Mouse (Mus musculus) stomach, embryonic 16.5 days (tissue): Measurements from ENCODE around the gene Katnb1. TPM values are rescaled to one million over a fixed set of nuclear protein-coding genes. Genes with fewer than 3 reads are reported as not detected.

Source experiments
- ATAC-seq: fragments of 200-750 bp; cut with Nextera tagmentation; 2 replicates; pipeline ENCODE4 v1.8.0; 2017; ENCODE audit warnings: moderate number of reproducible peaks, moderate TSS enrichment; ENCODE audit not compliant: insufficient read depth, low FRiP score
- H3K27ac ChIP-seq: fragments of 300-500 bp; sonication (generic); 2 replicates; pipeline ENCODE4 v1.5.1; 2014; ENCODE audit warnings: low read length
- H3K27me3 ChIP-seq: fragments of 300-500 bp; sonication (generic); 2 replicates; pipeline ENCODE4 v1.6.1; 2014; ENCODE audit warnings: low read length, control low read depth, mixed read lengths; ENCODE audit not compliant: control insufficient read depth, insufficient read depth
- H3K36me3 ChIP-seq: fragments of 300-500 bp; sonication (generic); 2 replicates; pipeline ENCODE4 v1.6.1; 2014; ENCODE audit warnings: low read length; ENCODE audit not compliant: control insufficient read depth, insufficient read depth
- H3K4me1 ChIP-seq: fragments of 300-500 bp; sonication (generic); 2 replicates; pipeline ENCODE4 v1.6.1; 2014; ENCODE audit warnings: low read length, control low read depth, mixed read lengths; ENCODE audit not compliant: control insufficient read depth, insufficient read depth
- H3K4me2 ChIP-seq: fragments of 300-500 bp; sonication (generic); 2 replicates; pipeline ENCODE4 v1.6.1; 2014; ENCODE audit warnings: low read depth, low read length, mixed read lengths
- H3K4me3 ChIP-seq: fragments of 300-500 bp; sonication (generic); replicated peaks from 2 replicates; pipeline ENCODE4 v1.5.1; 2014; ENCODE audit warnings: mild to moderate bottlenecking, low read length
- H3K9ac ChIP-seq: fragments of 300-500 bp; sonication (generic); 2 replicates; pipeline ENCODE4 v1.6.1; 2014; ENCODE audit warnings: low read length
- H3K9me3 ChIP-seq: fragments of 300-500 bp; sonication (generic); replicated peaks from 2 replicates; pipeline ENCODE4 v1.6.1; 2016; ENCODE audit warnings: low read length, control low read depth; ENCODE audit not compliant: control insufficient read depth
- WGBS: fragments of 180-500 bp; shearing (Covaris S2); extraction: QIAGEN DNeasy Blood & Tissue Kit; methylation state at CpG from one replicate; pipeline ENCODE4 v1.1.7; 2014; 5-methylcytosine and 5-hydroxymethylcytosine counted together
- polyA plus RNA-seq: library from polyadenylated mRNA; unstranded; fragments of >200 nt; fragmentation: Nextera tagmentation; extraction: Ambion mirVana; gene quantifications from 2 replicates; pipeline ENCODE4 v1.2.1, GENCODE M21; 2015

Katnb1 gene
- polyA plus RNA-seq, 1 experiment from 2014 or later: 21.2 TPM

DNA sequence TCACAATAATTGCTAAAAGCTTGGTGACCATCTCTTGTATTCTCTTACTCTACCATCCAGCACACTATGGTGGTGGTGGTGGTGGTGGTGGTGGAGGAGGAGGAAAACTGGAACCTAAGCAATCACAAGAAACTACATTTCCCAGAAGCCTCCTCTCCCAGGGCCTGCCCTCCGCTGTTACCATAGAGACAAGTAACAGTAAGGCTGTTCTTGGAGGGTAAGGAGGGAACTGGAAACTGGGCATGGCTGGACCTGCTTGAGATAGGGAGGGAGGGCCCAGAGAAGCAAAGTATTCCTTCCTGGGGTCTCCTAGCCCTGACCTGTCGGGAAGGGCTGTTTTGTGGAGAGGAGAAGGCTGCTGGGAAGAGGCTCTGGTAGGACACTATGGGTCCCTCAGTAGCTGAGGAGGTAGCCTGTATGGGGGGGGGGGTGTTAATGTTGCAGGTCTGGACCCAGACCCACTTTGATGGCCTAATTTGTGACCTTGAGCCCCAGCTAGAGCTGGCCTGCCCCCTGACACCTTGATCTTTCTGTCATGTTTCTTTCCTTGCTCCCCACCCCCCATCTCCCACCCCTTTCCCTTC lies 26.0 kb upstream of the Katnb1 start, which contains the start of gene Drc7:
Gene Drc7 (plus strand): TSS at position 177 of the 584 bp plus-strand sequence.
- Histone ChIP-seq H3K27me3 (no peaks in the 10 kb centered on the region), H3K36me3 (no peaks in the 10 kb centered on the region), H3K4me1 (no peaks in the 10 kb centered on the region), H3K9me3 (no peaks in the 10 kb centered on the region), H3K4me2 (no peak within 1 kb of the TSS), H3K9ac (no peak within 1 kb of the TSS), H3K27ac (no peak within 1 kb of the TSS), H3K4me3 (no peak within 1 kb of the TSS)
- peak; percentile 33; the same call in 1 of the 2 replicates for ATAC-seq
- 30% methylated on average over 2 of the region's 2 CpGs for WGBS

GRCm38 (mm10) chr8:95056414-95056813 lies 24.6 kb upstream of the Katnb1 start:
- H3K4me2 ChIP-seq: no peak overlapping the region
- no peak overlapping the region for H3K4me3 ChIP-seq
- no peaks in the 10 kb centered on the region for H3K4me1 ChIP-seq
- WGBS: 65% methylated on average over 5 of the region's 5 CpGs
- no peak overlapping the region for H3K9ac ChIP-seq
- H3K36me3 ChIP-seq: no peaks in the 10 kb centered on the region
- H3K27me3 ChIP-seq: no peaks in the 10 kb centered on the region
- H3K27ac ChIP-seq: no peak overlapping the region
- H3K9me3 ChIP-seq: no peaks in the 10 kb centered on the region
- ATAC-seq: no peak

DNA sequence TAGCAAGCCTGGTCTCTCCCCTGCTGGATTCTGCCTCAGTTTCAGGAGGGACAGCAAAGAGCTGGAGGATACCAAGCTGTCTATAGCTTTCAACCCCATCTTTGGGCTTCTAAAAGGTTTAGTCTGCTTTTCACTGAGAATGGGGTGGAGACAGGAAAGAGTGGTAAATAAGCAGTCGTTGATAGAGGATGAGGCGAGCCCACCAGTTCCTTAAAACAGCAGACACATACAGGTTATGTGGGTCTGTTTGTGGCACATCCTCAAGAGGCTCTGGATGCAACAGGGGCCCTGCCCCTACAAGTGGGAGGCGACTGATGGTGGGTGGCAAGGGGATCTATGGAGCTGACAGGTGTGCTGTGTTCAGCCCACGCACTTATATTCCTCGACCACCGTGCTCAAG lies 22.3 kb upstream of the Katnb1 start:
- Histone ChIP-seq H3K9me3 (no peaks in the 10 kb centered on the region), H3K4me2 (no peak overlapping the region), H3K27ac (no peak overlapping the region), H3K4me1 (no peaks in the 10 kb centered on the region), H3K36me3 (no peaks in the 10 kb centered on the region), H3K9ac (no peak overlapping the region), H3K27me3 (no peaks in the 10 kb centered on the region), H3K4me3 (no peak overlapping the region)
- 76% methylated on average over 6 of the region's 6 CpGs for WGBS
- ATAC-seq: no peak

- Histone ChIP-seq H3K4me2 (no peak overlapping the region), H3K36me3 (no peaks in the 10 kb centered on the region)
- no peak for ATAC-seq
These were observed 21.0 kb upstream of the Katnb1 start for GRCm38 (mm10) chr8:95059812-95060533.

DNA sequence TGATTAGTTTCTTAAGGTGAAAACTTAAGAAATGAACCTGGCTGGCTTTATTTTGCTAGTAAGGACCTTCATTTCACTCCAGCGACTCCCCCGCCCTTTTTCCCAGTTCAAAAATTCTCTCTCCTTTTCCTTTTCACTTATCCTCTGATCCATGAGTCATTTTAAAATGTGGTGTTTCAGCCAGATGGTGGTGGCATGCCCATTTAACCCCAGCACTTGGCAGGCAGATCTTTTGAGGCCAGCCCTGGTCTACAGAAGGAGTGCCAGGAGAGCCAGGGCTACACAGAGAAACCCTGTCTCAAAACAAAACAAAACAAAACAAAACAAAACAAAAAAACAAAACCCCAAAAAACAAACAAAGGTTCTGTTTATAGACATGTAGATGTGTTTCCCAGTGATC lies 16.5 kb upstream of the Katnb1 start:
- Histone ChIP-seq H3K4me1 (no peaks in the 10 kb centered on the region), H3K4me3 (no peak overlapping the region), H3K9me3 (no peaks in the 10 kb centered on the region), H3K36me3 (no peaks in the 10 kb centered on the region), H3K27me3 (no peaks in the 10 kb centered on the region), H3K4me2 (no peak overlapping the region), H3K27ac (no peak overlapping the region), H3K9ac (no peak overlapping the region)
- WGBS: 73% methylated on average over 2 of the region's 2 CpGs
- ATAC-seq: no peak

More at GRCm38 (mm10) chr8:95059812-95060533, 21.0 kb upstream of the Katnb1 start:
- Histone ChIP-seq H3K4me3 (no peak overlapping the region), H3K27ac (no peak overlapping the region), H3K4me1 (no peaks in the 10 kb centered on the region), H3K9ac (no peak overlapping the region), H3K9me3 (no peaks in the 10 kb centered on the region), H3K27me3 (no peaks in the 10 kb centered on the region)
- WGBS: 56% methylated on average over 6 of the region's 6 CpGs

GRCm38 (mm10) chr8:95067582-95067981 lies 13.4 kb upstream of the Katnb1 start:
- no peak overlapping the region for H3K4me2 ChIP-seq
- no peak overlapping the region for H3K9ac ChIP-seq
- H3K9me3 ChIP-seq: no peaks in the 10 kb centered on the region
- H3K4me3 ChIP-seq: no peak overlapping the region
- H3K4me1 ChIP-seq: no peaks in the 10 kb centered on the region
- ATAC-seq: no peak
- H3K27me3 ChIP-seq: no peaks in the 10 kb centered on the region
- no peak overlapping the region for H3K27ac ChIP-seq
- 42% methylated on average over 3 of the region's 3 CpGs for WGBS
- H3K36me3 ChIP-seq: no peaks in the 10 kb centered on the region

DNA sequence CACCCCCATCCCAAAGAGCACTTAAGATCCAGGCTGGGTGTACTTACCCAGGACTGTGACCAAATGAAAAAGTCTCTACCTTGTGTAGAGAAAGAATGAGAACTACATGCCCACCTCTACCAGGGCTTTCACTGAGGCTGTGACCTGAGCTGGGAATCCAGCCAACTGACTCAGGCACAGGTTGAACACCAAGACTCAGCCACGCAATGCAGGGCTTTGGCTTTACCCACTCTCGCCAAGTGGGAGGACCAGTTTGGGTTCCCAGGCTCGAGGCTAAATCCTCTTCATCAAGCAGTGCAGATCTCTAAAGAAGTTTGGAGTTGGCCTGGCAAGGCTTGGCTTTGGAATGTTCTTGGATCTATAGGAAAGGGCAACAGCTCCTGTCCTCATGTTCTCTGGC lies 5.5 kb upstream of the Katnb1 start:
- Histone ChIP-seq H3K36me3 (no peaks in the 10 kb centered on the region), H3K9ac (no peak overlapping the region), H3K4me1 (no peaks in the 10 kb centered on the region), H3K27me3 (no peaks in the 10 kb centered on the region), H3K9me3 (no peaks in the 10 kb centered on the region), H3K4me2 (no peak overlapping the region), H3K27ac (no peak overlapping the region), H3K4me3 (no peak overlapping the region)
- ATAC-seq: no peak
- WGBS: 63% methylated on average over 3 of the region's 3 CpGs

DNA sequence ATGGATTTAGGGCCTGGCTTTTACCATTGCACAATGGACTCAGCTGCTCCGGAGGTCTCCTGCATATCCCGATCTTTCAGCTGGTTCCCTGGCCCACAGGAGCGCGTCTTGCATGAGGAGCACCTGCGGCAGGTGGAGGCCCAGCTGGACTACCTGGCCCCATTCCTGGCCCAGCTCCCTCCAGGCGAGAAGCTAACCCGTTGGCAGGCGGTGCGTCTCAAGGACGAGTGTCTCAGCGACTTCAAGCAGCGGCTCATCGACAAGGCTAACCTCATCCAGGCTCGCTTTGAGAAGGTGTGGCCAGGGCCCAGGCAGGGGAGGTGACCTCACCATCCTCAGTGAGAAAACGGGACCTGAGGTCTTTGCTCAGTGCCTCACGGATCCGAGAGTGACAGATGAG lies 4.8 kb upstream of the Katnb1 start:
- 74% methylated on average over 17 of the region's 17 CpGs for WGBS

GRCm38 (mm10) chr8:95078055-95078454 lies 2.9 kb upstream of the Katnb1 start:
- no peak overlapping the region for H3K4me3 ChIP-seq
- H3K9ac ChIP-seq: no peak overlapping the region
- peaks cover 8% of the 10 kb centered on the region; the same call in 1 of the 2 replicates for H3K4me1 ChIP-seq
- no peaks in the 10 kb centered on the region for H3K27me3 ChIP-seq
- no peaks in the 10 kb centered on the region for H3K9me3 ChIP-seq
- no peak overlapping the region for H3K4me2 ChIP-seq
- no peaks in the 10 kb centered on the region for H3K36me3 ChIP-seq
- ATAC-seq: no peak
- 83% methylated on average over 3 of the region's 3 CpGs for WGBS
- no peak overlapping the region for H3K27ac ChIP-seq

More for the DNA sequence above, 4.8 kb upstream of the Katnb1 start:
- no peak overlapping the region for H3K27ac ChIP-seq
- no peak overlapping the region for H3K4me2 ChIP-seq
- no peak overlapping the region for H3K9ac ChIP-seq
- H3K4me3 ChIP-seq: no peak overlapping the region
- ATAC-seq: no peak
- no peaks in the 10 kb centered on the region for H3K36me3 ChIP-seq
- no peaks in the 10 kb centered on the region for H3K4me1 ChIP-seq
- H3K27me3 ChIP-seq: no peaks in the 10 kb centered on the region
- no peaks in the 10 kb centered on the region for H3K9me3 ChIP-seq
